Mouse (Mus musculus) limb, embryonic 11.5 days (tissue): ENCODE data around the gene Pex10. TPM values are rescaled to one million over a fixed set of nuclear protein-coding genes. Genes with fewer than 3 reads are reported as not detected.

ENCODE experiments used
- ATAC-seq: fragments of 200-750 bp; cut with Nextera tagmentation; 2 replicates; pipeline ENCODE4 v1.8.0; 2017; ENCODE audit warnings: low read depth; ENCODE audit not compliant: insufficient number of reproducible peaks, low FRiP score, low TSS enrichment
- DNase-seq: peaks from one replicate; pipeline ENCODE4 v3.0.0-alpha.2; 2015; ENCODE audit warnings: low spot score
- H3K27ac ChIP-seq: fragments of 300-500 bp; sonication (generic); replicated peaks from 2 replicates; pipeline ENCODE4 v1.5.1; 2014; ENCODE audit warnings: low read depth, mild to moderate bottlenecking, low read length
- H3K27me3 ChIP-seq: fragments of 300-500 bp; sonication (generic); 2 replicates; pipeline ENCODE4 v1.6.1; 2014; ENCODE audit warnings: mild to moderate bottlenecking, low read length, mixed read lengths; ENCODE audit not compliant: control insufficient read depth, insufficient read depth
- H3K36me3 ChIP-seq: fragments of 300-500 bp; sonication (generic); 2 replicates; pipeline ENCODE4 v1.6.1; 2014; ENCODE audit warnings: mild to moderate bottlenecking, low read length, moderate library complexity, mixed read lengths; ENCODE audit not compliant: control insufficient read depth, insufficient read depth
- H3K4me1 ChIP-seq: fragments of 300-500 bp; sonication (generic); 2 replicates; pipeline ENCODE4 v1.6.1; 2014; ENCODE audit warnings: low read length, mixed read lengths; ENCODE audit not compliant: control insufficient read depth, insufficient read depth
- H3K4me2 ChIP-seq: fragments of 300-500 bp; sonication (generic); 2 replicates; pipeline ENCODE4 v1.6.1; 2014; ENCODE audit warnings: low read depth, mild to moderate bottlenecking, moderate library complexity; ENCODE audit not compliant: severe bottlenecking
- H3K4me3 ChIP-seq: fragments of 300-500 bp; sonication (generic); 2 replicates; pipeline ENCODE4 v1.5.1; 2014; ENCODE audit warnings: low read depth, low read length
- H3K9ac ChIP-seq: fragments of 300-500 bp; sonication (generic); 2 replicates; pipeline ENCODE4 v1.6.1; 2014; ENCODE audit warnings: mild to moderate bottlenecking, low read length
- H3K9me3 ChIP-seq: fragments of 300-500 bp; sonication (generic); 2 replicates; pipeline ENCODE4 v1.6.1; 2016; ENCODE audit warnings: low read length; ENCODE audit not compliant: control insufficient read depth
- WGBS: fragments of 180-500 bp; shearing (Covaris S2); extraction: QIAGEN DNeasy Blood & Tissue Kit; methylation state at CpG from one replicate; pipeline ENCODE4 v1.1.7; 2014; 5-methylcytosine and 5-hydroxymethylcytosine counted together
- polyA plus RNA-seq: library from polyadenylated mRNA; unstranded; fragments of >200 nt; fragmentation: Nextera tagmentation; extraction: Ambion mirVana; gene quantifications from 2 replicates; pipeline ENCODE4 v1.2.1, GENCODE M21; 2014

Pex10 gene
- polyA plus RNA-seq, 1 experiment from 2014 or later = 6.5 TPM

- Histone ChIP-seq H3K4me3 (no peak overlapping the region), H3K4me1 (peaks cover 13% of the 10 kb centered on the region), H3K4me2 (no peak overlapping the region), H3K9ac (no peak overlapping the region), H3K27ac (no peak overlapping the region), H3K9me3 (no peaks in the 10 kb centered on the region), H3K27me3 (no peaks in the 10 kb centered on the region), H3K36me3 (peaks cover 14% of the 10 kb centered on the region)
- DNase-seq (no peak), ATAC-seq (no peak)
- WGBS = 86% methylated on average over 4 of the region's 4 CpGs
Measured at GRCm38 (mm10) chr4:155083553-155083952, 16.7 kb downstream of the Pex10 start.

- Histone ChIP-seq H3K27me3 (no peaks in the 10 kb centered on the region), H3K9me3 (no peaks in the 10 kb centered on the region), H3K4me1 (peaks cover 13% of the 10 kb centered on the region), H3K9ac (no peak overlapping the region), H3K36me3 (peaks cover 12% of the 10 kb centered on the region), H3K4me3 (no peak overlapping the region), H3K4me2 (no peak overlapping the region), H3K27ac (no peak overlapping the region)
- WGBS = 88% methylated on average over 7 of the region's 7 CpGs
- DNase-seq (no peak), ATAC-seq (no peak)
Measured at GRCm38 (mm10) chr4:155084351-155084750, 17.5 kb downstream of the Pex10 start.

DNA sequence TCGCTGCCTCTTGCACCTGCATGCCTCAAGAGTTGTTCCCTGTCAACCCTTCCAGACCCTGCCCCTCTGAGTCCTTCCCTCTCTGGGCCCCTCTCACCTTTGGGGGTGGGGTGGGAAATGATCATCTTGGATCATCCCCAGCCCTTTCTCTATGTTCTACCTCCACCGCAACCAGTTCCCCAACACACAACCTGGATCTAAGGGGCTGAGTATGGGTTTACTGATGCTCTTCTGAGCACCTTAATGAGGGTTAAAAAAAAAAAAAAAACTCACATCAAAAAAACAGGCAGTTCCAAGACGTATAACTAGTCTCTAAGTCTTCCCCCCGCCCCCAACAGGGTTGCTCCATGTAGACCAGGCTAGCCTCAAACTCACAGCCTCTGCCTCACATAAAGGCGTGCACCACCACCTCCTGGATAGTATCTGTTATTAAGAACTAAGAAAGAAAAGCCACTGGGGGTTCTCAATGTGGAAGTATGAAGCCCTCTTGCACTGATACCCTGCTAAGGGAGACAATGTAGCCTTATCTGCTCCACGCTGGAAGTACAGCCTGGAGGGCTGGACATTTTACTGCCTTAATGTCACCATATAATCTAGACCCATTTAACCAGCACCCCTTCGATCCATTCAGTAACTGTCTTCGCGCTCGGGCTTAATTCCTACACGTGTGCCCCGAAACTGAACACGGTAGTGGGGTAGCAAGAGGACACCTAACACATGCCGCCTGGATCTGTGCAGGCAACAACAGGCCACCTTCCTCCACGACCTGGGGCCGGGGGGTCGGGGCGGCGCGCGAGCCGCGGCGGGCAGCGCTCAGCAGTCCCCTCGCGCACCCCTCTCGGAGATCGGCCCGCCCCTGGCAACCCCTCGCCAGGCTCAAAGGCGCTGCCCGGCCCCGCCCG, 18.6 kb downstream of the Pex10 start:
- ATAC-seq = peak; percentile 15
- 7% methylated on average over 27 of the region's 35 CpGs for WGBS
- Histone ChIP-seq H3K4me1 (peaks cover 13% of the 10 kb centered on the region), H3K4me3 (peak overlapping the region; percentile 82), H3K4me2 (peak overlapping the region; percentile 91), H3K9me3 (no peaks in the 10 kb centered on the region), H3K9ac (peak overlapping the region; percentile 87), H3K27ac (peak overlapping the region; percentile 89), H3K27me3 (no peaks in the 10 kb centered on the region), H3K36me3 (peaks cover 4% of the 10 kb centered on the region)
- DNase-seq = no peak

DNA sequence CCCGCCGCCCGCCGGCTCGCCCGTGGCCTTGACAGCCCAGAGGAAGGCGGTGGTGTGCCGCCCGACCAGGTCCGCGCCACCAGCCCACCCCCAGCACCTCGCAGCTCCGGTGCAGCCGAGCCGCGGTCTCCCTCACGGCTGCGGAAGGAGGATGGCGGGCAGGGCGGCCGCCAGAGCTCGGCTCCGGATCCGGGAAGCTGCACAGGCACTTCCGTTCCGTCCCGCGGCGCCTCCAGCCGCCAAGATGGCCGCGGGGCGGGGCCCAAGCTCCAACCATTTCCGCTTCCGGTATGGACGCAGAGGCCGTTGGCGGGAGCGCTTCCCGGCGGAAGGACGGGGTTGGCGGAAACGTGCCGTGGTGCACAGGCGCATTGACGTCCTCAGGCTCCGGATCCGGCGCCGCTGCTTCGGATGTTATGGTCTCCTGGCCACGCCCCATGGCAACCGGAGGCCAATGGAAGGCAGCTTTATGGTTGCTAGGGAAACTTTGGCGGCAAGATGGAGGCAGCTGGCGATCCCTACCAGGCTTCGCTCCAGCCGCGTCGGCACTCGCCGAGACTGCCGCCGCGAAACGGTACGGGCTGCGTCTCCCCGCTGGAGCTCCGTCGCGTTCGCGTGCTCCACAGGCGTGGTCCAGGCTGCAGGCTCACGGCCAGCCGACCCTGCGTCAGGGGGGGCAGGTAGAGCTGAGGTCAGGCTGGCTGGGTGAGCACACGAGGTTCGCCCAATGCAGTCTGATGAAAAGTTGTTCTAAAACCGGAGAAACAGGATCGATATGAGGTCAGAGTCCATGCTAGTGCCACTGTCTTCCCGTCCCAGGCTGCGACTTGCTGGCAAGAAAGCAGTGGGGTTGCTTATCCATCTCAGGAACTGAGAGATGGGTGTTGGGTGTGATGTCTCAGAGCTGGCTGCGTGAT, 19.6 kb downstream of the Pex10 start, which contains the start of the genes Rer1 and Morn1:
Gene Rer1, minus strand, starts transcription at position 275 of the 917 bp plus-strand sequence.
Gene Morn1, plus strand, starts transcription at position 470 of the 917 bp plus-strand sequence.
- Histone ChIP-seq H3K36me3 (peaks cover 2% of the 10 kb centered on the region; the same call in 1 of the 2 replicates), H3K9me3 (no peaks in the 10 kb centered on the region), H3K9ac (peak within 1 kb of the TSS; percentile 87), H3K4me3 (peak within 1 kb of the TSS; percentile 82), H3K27me3 (no peaks in the 10 kb centered on the region), H3K27ac (peak within 1 kb of the TSS; percentile 89), H3K4me1 (peaks cover 13% of the 10 kb centered on the region), H3K4me2 (peak within 1 kb of the TSS; percentile 91)
- under 1% methylated on average over 70 of the region's 85 CpGs for WGBS
- DNase-seq (peak; percentile 100), ATAC-seq (peak; percentile 96)

DNA sequence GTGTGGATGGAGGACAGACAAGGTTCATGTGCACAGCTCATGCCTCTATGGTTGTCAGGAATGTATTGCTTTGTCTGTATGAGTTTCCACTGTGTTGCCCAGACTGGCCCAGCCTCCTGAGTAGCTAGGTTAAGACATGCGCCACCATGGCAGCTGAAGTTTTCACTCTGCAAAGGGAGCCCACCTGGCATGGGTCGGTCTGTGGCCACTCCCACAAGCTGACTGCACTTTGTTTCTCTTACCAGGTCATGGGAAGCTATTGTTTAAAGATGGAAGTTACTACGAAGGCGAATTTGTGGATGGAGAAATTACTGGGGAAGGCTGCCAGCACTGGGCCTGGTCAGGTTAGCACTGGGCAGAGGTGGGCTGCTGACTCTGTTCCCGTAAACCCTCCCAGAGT, 22.4 kb downstream of the Pex10 start:
- H3K36me3 ChIP-seq = no peaks in the 10 kb centered on the region
- no peak overlapping the region for H3K4me2 ChIP-seq
- no peaks in the 10 kb centered on the region for H3K9me3 ChIP-seq
- H3K27ac ChIP-seq = no peak overlapping the region
- no peak overlapping the region for H3K4me3 ChIP-seq
- H3K9ac ChIP-seq = no peak overlapping the region
- 91% methylated on average over 5 of the region's 5 CpGs for WGBS
- DNase-seq (no peak), ATAC-seq (no peak)
- H3K4me1 ChIP-seq = peaks cover 13% of the 10 kb centered on the region
- no peaks in the 10 kb centered on the region for H3K27me3 ChIP-seq

- 94% methylated on average over 4 of the region's 4 CpGs for WGBS
- ATAC-seq (no peak), DNase-seq (no peak)
- Histone ChIP-seq H3K4me3 (no peak overlapping the region), H3K27me3 (no peaks in the 10 kb centered on the region), H3K36me3 (no peaks in the 10 kb centered on the region), H3K9me3 (no peaks in the 10 kb centered on the region), H3K4me2 (no peak overlapping the region), H3K4me1 (peaks cover 9% of the 10 kb centered on the region), H3K27ac (no peak overlapping the region), H3K9ac (no peak overlapping the region)
Measured at GRCm38 (mm10) chr4:155090147-155090546, 23.3 kb downstream of the Pex10 start.

- 93% methylated on average over 13 of the region's 13 CpGs for WGBS
- H3K27me3 ChIP-seq = no peaks in the 10 kb centered on the region
- H3K9me3 ChIP-seq = no peaks in the 10 kb centered on the region
- ATAC-seq = no peak
- no peaks in the 10 kb centered on the region for H3K36me3 ChIP-seq
- H3K4me1 ChIP-seq = peaks cover 8% of the 10 kb centered on the region
- H3K9ac ChIP-seq = no peak overlapping the region
- no peak overlapping the region for H3K4me3 ChIP-seq
- no peak overlapping the region for H3K4me2 ChIP-seq
- no peak overlapping the region for H3K27ac ChIP-seq
- no peak for DNase-seq
Measured at GRCm38 (mm10) chr4:155090688-155091449, 24.1 kb downstream of the Pex10 start.
